Mouse (Mus musculus): Measurements from ENCODE around the gene Zfp11.

Zfp11 gene

DNA sequence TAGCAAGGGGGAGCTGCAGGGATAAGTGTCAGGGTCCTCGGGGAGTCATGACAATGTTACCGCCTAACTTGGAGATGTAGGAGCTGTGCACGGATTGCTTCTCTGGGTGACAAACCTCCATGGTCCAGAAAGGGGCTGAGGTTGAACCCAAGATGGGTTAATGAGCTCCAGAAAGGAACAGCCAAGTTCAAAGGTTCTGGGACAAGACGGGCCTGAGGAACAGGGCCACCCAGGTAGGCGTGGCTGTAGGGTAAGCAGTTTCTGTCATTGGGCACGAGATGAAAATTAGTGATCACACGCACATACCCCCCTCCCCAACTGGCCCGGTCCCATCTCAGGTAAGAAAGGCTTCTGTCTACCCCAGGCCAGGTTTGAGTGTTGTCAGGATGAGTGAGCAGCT lies 62.4 kb downstream of the Zfp11 start:
- DNase-seq, result peak in 1 of 2 experiments; percentile 43
